Mouse (Mus musculus) C2C12 (cell line): ENCODE data around the gene Myo1f.

Experiments
- CEBPB ChIP-seq: IDR thresholded peaks from one replicate; pipeline ENCODE4 v1.6.1; 2011; ENCODE audit warnings: low read depth, mild to moderate bottlenecking, control low read depth, moderate library complexity
- CTCF ChIP-seq: IDR thresholded peaks from one replicate; pipeline ENCODE4 v1.5.1; 2011; ENCODE audit not compliant: control insufficient read depth, insufficient read depth, insufficient read length
- MAX ChIP-seq: IDR thresholded peaks from one replicate; pipeline ENCODE4 v1.6.1; 2011; ENCODE audit warnings: mild to moderate bottlenecking, control low read depth

- no peak for TF ChIP-seq CTCF
- no peak for TF ChIP-seq CEBPB
- TF ChIP-seq MAX = no peak
Observed at GRCm38 (mm10) chr17:33645073-33645472, 89.6 kb downstream of the Myo1f start.
